Mouse (Mus musculus) lung, postnatal 25 days (tissue): Measurements from ENCODE around the gene Tuft1.
"Not testable (repeated sequence)": the region's sequence is repeated elsewhere in the genome, so short reads cannot be mapped to it uniquely, and the experiment has no call there.

ENCODE experiments used
- DNase-seq: peaks from one replicate; pipeline ENCODE4 v3.0.0; 2022; ENCODE audit warnings: low spot score

The Tuft1 gene

DNA sequence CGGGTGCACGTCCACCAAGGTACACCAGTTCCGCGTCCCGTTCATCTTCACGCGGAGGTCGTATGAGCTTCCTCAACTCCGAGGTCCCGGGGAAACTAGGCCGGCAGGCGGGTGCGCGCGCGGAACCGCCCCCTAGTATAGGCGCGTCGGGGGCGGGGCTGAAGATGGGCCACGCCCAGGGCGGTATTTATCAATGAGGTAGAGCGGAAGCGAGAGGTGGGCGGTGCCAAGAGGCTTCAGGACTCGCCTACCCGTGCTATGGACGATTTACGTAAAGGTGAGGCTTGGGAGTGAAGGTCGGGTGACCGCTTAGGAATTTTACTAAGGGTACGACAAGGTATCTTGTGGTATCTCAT is at the start of gene Tuft1:
Gene Tuft1 (minus strand): TSS at position 133 of the 356 bp plus-strand sequence.
- peak; percentile 86 for DNase-seq

DNA sequence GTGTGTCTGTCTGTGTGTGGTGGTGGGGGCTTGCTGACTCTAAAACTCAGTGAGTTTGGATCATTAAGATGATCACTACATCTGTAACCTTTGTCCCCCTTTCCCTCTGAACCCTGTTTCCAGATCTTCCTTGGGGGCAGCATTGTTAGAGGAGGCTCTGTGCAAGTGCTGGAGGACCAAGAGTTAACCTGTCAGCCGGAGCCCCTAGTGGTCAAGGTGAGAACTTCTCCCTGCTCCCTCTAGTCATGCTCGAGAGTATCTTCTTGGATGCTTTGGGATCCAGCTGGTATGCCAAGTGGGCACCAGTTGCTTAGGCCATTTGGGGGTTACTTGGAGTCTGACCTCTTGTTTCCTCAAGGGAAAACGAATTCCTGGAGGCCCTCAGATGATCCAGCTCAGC is 44.7 kb upstream of the Tuft1 start:
- DNase-seq: not testable (repeated sequence)

DNA sequence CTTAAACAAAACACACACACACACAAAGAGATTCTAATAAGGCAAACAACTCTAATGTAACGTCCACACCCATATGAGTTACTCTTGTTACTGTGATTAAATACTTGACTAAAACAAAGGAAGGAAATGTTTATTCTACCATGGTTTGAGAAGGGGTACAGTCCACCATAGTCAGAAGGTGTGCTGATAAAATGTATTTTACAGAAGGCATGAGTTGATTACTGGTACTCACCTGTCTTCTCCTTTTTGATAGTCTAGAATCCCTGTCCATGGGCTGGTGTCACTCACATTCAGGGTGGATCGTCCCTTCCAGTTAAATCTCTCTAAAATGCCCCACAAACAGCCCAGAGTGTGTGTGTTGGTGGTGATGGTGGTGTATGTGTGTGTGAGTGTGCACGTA is 44.2 kb upstream of the Tuft1 start:
- no peak for DNase-seq

GRCm38 (mm10) chr3:94702163-94702810 is 43.6 kb upstream of the Tuft1 start:
- not testable (repeated sequence) for DNase-seq

GRCm38 (mm10) chr3:94696257-94696656 is 37.6 kb upstream of the Tuft1 start:
- DNase-seq: not testable (repeated sequence)

DNA sequence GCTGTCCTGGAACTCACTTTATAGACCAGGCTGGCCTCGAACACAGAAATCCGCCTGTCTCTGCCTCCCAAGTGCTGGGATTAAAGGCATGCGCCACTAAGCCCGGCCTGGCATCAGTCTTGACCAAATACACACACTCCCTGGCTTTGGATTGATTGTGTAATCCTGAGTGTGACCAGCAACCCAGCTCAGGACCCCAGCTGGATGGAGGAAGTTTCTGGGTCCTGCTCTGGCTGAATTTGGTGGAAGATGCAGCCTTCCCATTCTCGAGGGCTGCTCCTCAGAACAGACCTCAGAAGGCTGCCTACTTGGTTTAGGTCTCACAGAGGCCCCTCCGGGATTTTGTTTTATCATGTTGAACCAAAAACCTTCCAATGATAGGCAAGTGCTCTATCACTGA is 36.9 kb upstream of the Tuft1 start:
- DNase-seq: not testable (repeated sequence)

- DNase-seq: not testable (repeated sequence)
Measured at GRCm38 (mm10) chr3:94693874-94694273, 35.2 kb upstream of the Tuft1 start.

DNA sequence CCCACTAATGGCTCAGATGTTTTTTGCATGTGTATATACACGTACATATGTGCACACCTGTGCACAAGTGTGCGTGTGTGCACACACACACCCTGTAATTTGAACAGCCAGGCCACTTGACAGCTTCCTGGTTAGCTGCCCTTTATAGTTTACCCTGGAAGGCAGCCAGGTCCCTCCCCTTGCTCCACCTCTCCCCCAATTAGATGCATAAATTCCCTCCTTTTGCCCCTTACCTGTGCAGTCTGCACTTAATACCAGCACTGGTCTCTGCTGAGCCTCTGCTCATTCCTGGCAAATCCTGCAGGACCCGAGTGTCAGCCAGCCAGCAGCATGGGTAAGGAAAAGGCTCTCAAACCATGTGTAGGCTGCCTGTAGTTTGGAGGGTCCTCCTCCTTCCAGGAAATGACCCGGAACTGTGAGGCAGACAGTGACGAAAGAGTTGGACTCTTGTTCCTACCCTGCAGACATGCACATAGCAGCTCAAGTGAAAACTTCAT is 34.7 kb upstream of the Tuft1 start, which contains the start of gene Selenbp2:
Gene Selenbp2 (plus strand): TSS at position 228 of the 497 bp plus-strand sequence.
- DNase-seq: peak; percentile 51

DNA sequence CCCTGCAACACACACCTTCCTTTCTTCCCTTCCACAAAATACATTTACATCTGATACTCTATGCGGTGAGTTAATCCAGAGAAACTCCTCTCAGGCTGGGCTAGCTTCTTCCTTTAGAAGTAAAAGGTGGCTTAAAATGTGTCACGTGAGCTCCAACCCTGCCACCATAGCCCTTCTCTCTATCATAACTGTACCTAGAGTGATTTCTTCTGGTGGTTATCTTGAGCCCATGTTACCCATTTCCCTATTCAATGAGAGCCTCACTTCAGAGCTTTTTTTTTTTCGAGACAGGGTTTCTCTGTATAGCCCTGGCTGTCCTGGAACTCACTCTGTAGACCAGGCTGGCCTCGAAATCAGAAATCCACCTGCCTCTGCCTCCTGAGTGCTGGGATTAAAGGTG is 33.0 kb upstream of the Tuft1 start:
- not testable (repeated sequence) for DNase-seq

- peak; percentile 36 for DNase-seq
Measured at GRCm38 (mm10) chr3:94690616-94691247, 32.1 kb upstream of the Tuft1 start.

GRCm38 (mm10) chr3:94690162-94690561 is 31.5 kb upstream of the Tuft1 start:
- DNase-seq: not testable (repeated sequence)

GRCm38 (mm10) chr3:94689195-94689594 is 30.5 kb upstream of the Tuft1 start:
- DNase-seq: not testable (repeated sequence)

GRCm38 (mm10) chr3:94688698-94689097 is 30.0 kb upstream of the Tuft1 start:
- DNase-seq: not testable (repeated sequence)

DNA sequence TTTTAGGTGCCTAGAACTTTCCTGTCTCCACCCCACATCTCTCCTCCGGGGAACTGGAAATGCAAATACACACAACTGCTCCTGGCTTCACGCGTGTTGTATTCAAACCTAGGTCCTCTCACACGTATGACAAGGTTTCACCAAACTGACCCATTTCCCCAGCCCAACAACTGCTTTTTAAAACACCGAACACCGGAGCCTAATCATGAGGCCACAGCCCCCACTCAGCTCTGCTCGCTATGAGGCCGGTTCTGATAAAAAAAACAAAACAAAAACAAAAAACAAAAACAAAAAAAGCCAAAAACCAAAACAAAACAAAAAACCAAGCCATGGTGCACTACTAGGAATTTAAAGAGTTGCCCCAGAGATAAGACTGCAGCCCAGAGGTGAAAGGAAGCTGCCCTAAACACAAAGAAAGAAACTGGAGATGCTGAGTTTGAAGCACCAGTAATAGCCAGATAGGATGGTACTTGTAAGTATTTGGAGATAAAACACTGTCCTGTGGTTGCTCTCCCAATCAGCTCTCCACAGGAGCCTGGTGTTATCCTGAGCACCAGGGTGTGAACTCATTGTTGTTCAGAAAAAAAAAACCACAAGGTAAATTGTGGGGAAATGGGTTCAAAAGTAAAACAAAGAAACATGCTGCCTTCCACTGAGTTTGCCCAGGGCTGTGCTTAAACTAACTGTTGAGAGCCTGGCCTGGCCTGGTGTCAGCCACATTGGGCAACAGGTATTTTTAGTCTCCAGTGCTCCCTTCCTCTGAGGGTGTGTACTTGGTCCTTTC is 27.5 kb upstream of the Tuft1 start:
- not testable (repeated sequence) for DNase-seq

DNA sequence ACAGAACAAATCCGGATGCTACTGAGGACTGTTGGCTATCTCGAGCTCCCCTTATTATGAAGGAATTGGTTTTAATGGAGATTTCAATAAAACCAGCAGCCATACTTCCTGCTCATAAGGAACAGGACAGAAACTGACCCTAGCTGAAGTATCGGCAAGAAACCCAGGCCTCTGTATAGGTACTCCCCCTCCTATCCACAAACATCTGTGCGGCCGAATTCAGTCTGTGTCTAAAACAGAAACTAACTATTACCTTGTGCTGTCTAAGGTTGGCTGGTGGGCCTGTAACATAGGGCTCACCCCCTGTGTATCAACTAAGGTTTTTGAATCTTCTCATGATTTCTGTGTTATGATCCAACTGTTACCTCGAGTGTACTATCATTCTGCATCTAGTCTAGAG is 25.0 kb upstream of the Tuft1 start:
- no peak for DNase-seq

- peak; percentile 76 for DNase-seq
Measured at GRCm38 (mm10) chr3:94680783-94681182, 22.1 kb upstream of the Tuft1 start.

- DNase-seq: not testable (repeated sequence)
Measured at GRCm38 (mm10) chr3:94680032-94680431, 21.4 kb upstream of the Tuft1 start.

DNA sequence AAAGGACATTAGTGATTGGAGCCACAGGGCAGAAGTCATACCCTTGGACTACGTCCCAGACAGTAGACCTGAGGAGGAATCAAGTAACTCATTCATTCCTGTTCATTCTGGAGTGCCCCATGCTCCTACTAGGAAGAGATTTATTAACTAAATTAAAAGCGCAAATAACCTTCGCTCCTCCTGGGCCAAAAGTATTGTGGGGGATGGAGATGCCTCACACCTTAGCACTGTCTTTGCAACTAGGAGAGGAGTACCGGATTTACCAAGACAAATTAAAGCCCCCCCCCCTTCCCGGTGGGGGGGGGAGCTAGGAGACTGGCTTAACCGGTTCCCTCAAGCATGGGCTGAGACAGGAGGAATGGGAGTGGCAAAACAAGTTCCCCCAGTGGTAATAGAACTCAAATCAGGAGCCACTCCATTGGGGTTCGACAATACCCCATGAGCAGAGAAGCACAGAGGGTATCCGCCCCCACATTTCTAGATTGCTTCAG is 20.7 kb upstream of the Tuft1 start:
- peak; percentile 40 for DNase-seq

- not testable (repeated sequence) for DNase-seq
Measured at GRCm38 (mm10) chr3:94675101-94675500, 16.4 kb upstream of the Tuft1 start.

DNA sequence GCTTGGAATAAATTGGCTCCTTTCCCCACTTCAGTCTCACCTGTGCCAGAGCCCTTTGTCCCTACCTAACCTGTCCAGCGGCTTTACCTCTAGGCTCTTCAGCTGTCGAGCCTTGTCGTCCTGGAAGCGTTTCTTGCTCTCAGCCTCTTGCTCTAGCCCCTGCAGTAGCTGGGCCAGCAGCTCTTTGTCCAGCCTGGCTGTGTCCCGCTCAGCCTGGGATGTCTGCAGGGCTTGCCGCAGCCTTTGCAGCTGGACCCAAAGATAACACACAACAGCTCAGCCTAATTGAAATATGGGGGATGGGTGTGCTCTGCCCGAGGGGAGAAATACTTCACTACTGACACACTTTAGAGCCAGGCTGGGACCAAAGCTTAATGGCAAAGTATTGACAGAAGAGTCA is 7.2 kb upstream of the Tuft1 start:
- DNase-seq: peak; percentile 57

DNA sequence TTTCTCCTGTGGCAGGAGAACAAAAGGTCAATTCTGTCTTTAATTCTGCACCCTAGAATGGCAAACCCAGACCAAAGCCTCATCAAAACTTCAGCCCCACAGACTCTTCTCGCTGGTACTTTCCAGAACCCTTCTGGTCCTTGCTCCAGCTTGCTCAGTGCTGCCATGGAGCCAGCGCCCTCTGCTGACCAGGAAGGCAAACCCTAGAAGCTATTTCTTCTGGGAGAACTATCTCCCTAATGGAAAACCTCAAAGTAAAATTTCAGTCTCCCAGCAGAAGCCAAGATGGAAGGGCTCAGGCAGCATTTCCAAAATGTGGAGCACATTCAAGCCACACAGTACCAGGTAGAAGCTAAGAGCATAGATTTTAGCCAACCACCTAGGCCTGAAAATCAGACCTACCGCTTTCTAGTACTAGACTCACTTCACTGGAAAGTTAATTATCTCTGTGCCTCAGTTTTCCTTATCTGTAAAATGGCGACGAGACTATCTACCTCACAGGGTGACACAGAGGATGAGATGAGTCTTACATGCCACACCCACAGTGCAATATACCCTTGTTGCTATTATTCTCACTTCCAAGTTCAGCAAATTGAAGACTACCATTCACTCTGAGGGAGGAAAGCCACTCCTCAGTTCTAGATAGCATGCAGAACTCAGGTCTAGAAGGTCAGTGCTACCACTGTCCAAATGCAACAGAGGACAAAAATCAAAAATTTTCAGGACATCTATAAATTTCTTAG is 6.6 kb upstream of the Tuft1 start:
- not testable (repeated sequence) for DNase-seq

DNA sequence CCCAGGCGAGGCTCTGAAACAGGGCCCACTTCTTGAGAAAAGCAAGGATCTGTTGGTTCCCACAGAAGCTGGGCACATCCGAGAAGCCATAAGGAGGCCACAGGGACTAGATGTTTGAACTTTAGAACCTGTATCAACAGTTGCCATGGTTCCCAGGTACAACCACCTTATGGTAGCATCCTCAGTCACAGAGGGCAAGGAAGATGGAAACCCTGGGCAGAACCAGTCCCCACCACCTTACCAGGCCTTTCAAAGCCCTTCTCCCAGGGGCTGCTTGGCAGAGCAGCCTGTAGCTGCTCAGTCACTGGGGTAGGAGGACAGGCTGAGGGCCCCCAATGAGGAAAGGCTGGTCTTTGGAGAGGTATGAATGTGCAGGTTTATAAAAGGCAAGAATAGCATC is 2.2 kb upstream of the Tuft1 start:
- not testable (repeated sequence) for DNase-seq
